Mouse (Mus musculus): ENCODE results near the gene Trpm7.

- TF ChIP-seq CTCF (IDR thresholded peaks at IDR 0.05; ENCODE audit: low read depth, low read length) (no peak), TAL1 (conservative IDR thresholded peaks at IDR 0.05; ENCODE audit: low read depth, low read length) (no peak), POLR2AphosphoS5 (IDR thresholded peaks at IDR 0.05; ENCODE audit: insufficient replicate concordance, low read depth, low read length) (no peak), GATA1 (IDR thresholded peaks at IDR 0.05; ENCODE audit: borderline replicate concordance, low read length) (no peak), GATA2 (IDR thresholded peaks at IDR 0.05; ENCODE audit: borderline replicate concordance, low read depth, low read length) (no peak)
These were observed 116.7 kb downstream of the Trpm7 start for GRCm38 (mm10) chr2:126759351-126759750.

All from G1E (cell line).